Mouse (Mus musculus) lung, adult 18-20 months (tissue): ENCODE measurements at regions not wholly inside any gene's neighbourhood (a gene's known extent, or its start where the extent isn't known, plus 50 kb on each side); places are given as distances from the start of the nearest gene placed in this dataset.

Source experiments
- DNase-seq, 2 experiments: peaks; one replicate each; pipeline ENCODE4 v3.0.0; 2022; ENCODE audit warnings: mixed read lengths in 2 of 2

DNA sequence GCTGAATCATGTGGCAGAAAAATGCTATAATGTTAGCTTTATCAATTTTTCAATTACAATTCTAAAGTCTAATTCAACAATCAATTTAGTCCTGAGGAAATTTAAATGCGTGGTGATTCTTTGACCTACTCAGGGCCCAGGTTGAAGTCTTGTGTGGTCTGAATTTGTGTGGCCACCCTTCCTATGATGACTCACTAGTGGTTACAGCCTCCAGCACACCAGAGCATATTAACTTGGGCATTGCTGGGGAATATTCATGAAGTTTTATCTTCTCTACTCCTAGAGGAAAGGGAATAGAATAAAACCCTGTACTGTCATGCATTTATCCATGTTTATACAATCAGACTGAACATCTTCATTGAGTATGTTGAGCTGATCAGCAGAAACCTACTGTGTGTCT is 665.2 kb downstream of the Inhba start:
- no peak for DNase-seq

DNA sequence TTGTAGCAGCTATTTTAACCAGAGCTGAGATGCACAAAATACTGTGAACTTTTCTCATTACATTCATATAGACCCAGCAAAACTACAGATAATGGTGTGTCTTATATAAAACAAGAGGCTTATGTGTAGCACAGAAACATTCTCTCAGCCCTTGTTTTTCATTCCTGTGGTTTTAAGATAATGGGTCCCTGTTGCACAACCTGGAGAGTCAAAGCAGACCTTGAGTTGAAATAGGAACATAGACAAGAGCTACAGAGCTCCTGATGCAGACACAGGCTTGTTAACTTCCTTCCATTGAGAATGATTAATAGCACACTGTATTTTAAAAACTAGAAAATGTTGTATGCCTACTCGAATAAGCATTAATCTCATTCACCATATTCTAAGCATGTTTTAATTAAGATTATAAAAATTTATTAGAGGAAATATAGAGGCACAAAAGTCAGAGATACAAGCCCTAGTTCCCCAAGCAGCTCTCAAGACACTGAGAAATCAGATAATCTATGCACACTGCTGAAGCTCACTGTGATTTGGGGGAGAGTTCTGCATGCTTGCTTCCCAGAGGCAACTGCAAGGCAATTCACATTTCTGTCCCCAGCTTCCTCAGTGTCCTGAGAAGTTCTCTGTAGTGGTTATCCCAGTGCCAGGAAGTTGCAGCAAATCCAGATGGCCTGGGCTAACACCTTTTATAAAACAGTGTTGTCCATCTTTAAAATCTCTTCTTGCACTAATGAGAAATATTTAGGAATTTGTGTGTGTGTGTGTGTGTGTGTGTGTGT is 666.8 kb downstream of the Inhba start:
- no peak for DNase-seq

DNA sequence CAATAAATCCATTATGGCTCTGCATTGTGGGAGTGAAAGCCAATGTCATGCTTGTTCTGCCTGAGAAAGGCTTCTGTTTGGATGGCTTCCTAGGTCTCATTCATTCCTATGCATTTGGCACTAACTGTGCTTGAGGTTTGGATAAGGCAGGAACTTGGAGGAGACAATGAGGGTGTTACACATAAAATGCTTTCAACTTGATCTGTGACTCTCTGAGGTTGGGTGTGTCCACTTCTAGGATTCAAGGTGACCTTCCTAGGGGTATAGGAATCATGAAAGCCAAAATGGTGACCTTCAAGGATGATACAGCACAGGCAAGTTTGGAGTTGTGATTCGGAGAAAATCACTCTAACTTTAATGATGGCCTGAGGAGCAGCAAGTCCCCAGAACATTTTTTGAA is 682.5 kb downstream of the Inhba start:
- DNase-seq: no peak

DNA sequence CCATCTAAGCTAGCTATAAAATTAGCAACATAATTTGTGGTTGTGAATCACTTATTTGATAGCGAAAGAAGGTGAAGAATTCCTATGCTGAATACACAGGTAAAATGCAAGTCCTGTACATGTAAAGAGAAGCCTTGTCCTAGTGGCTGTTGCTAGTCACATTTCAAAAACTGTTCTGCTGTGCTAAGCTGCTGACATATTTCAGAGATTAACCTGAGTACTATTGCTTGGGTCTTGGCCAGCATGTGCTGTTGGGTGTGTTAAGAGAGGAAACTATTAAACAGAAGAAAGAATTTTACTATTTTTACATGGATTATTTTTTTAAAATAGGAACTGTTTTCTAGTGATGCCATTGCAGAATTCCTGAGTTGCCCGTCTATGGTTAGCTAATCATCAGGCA is 689.3 kb downstream of the Inhba start:
- no peak for DNase-seq

DNA sequence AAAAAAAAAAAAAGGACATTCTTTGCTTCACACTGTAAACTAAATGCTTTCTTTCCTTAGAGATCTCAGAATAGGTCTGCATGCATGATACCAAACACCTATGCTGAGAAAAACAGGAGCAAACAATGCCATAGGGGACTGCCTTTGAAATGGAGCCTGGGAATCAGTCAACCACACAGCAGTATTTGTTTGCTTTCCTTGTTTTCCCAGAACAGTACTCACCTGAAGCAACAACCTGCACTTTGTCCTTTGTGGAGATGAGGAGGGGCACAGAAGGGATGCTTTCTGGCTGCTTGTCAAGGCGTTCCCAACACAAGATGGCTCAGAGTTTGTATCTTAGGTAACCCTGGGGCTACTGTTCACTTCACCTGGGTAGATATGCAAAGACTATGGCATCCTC is 690.5 kb downstream of the Inhba start:
- no peak for DNase-seq

DNA sequence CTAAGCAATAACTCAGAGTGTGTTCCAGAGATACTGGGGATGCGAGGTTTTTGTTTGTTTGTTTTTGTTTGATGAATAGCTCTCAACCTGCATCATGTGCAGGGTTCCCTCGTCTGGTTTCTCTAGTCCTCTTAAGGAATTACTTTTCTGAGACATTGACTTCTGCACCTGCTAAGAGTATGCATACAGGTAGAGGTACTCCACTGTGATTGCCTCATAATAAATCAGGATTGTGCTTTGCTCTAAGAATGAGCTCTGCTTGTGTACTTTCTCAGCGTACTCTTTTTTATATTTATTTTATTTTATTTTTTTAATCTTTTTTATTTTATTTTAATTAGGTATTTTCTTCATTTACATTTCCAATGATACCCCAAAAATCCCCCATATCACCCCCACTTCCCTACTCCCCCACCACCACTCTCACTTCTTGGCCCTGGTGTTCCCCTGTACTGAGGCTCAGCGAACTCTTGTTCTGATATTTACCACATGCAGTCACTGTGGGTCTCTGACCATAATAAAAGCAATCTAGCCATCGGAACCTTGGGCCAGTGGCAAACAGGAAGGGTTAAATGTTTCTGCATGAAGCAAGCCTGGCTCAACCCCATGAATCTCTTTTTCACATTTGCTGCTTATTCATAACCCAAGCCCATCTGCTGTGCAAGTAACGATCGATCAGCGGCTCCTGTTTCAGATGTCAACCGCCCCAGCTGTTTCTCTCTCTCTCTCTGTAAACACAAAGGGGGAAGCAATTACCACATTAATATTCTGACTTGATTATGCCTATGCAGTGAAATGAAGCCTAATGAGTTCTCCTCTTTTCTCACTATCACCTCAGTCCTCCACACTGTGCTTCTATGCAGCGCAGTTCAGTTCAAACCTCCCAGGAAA is 693.8 kb downstream of the Inhba start:
- no peak for DNase-seq

DNA sequence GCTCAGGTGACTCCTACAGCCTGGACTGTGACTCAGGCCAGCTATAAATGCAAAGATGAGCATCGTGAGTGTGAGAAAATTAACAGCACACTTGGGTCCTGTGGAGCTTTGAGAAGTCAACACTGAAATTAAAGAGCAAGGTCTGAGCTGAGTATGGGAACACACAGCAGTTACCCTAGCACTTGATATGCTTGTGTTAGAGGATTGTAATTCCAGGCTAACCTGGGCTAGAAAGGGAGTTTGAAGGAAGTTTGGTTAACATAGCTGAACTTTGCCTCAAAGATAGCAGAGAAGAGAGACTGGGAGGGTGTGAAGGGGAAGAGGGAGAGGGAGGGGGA is 694.4 kb downstream of the Inhba start:
- no peak for DNase-seq

DNA sequence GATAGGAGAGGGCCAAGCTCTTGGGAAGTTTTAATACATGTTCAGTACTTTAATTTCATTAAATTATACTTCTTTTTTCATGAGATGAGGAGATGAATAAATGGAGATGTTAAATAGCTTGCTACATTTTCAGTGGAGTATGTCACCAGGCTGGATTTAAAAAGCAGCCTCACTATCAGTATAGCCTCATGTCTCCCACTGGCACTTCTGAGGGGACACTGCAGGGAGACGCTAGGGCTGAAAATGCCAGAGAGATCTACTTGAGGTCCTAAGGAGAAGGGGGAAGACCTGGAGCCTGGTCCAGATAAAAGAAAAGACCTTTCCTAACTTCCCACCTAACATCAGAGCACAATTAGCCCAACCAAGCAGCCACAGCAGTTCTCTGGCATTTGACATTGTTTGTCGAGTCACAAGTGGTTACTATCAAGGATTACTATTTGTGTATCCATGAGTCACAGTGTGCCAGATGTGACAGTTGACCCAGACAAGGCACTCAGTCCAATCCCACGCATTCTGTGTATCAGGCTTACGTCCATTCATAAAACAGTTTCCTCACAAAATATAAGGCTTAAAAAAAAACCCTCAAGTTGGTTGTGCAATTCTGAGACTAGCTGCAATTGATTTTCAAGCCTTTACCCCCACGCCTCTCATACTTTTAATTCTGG is 703.8 kb downstream of the Inhba start:
- peak; percentile 4 to 16 for DNase-seq

DNA sequence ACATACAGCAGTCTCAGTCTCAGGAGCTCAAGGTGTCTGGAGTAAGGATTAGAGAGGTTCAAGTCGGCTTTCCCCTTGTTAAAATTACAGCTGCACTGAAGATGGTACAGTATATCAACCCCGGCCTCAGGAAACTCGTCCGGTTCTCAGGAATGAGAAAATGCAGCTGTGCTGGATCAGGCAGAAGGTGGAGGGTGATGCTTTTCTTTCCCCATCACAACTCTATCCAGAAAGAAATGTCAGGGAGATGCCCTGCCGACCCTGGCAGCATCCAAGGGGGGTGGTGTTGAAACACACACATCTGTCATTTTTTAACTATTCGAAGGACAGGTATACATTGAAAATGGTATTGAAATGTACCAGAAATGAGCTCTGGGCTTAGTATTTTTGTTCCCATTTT is 704.7 kb downstream of the Inhba start:
- DNase-seq: no peak

DNA sequence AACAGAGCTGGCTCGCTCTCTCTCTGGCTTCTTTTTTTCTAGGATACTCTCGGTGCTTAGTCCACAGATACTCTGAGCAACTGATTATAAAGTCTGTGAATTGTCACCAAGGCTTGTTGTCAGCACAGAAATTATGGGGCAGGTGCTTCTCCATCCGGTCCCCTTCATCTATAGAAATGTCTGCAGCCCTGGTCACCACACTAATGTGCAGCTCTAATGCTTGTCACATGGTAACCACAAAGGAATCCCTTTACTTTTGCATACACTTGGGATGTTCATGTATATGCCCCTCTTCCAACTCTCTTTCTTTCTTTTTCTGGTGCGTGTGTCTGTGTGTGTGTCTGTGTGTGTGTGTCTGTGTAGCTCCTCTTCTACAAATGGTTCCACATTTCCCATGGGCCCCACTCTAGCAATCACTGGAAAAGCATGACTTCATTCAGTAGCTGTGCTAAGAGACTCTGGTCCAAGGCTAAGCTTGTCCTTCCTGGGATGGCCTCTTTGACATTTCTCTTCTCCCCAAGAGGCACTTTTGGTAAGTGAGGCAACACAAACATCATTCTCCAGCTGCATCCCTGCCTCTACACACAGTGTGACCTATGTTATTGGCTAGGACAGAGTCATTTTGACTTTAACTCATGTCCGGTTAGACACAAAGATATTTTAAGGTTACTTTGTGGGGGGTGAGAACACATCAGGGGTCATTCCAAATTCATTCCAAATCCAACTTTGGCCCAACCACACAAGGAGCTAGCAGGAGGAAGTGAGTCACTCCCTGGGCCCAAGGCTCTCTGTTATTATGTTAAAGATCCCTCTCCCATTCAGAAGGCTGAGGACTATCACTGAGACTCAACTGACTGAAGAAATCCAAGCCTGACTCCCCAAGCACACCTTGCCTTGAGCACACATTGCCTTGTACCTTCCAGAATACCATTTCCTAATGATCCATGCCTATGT is 705.4 kb downstream of the Inhba start:
- DNase-seq: no peak

DNA sequence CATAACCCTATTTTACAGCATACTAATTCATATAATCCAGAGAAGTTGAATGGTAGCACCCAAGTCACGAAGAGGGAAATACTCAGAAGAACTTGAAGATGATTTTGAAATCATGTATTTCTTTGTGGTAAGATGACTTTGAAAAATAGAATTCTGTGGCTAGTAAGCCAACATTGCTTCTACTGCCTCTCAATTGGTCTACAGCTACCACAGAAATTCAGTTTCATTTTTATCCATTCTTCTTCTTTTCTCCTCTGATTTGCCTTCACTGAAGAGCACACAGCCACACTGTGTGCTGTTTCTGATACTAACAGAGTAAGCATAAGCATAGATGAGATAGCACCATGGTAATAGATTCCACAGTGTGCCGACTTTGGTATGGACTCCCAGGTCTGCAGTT is 708.4 kb downstream of the Inhba start:
- no peak for DNase-seq

DNA sequence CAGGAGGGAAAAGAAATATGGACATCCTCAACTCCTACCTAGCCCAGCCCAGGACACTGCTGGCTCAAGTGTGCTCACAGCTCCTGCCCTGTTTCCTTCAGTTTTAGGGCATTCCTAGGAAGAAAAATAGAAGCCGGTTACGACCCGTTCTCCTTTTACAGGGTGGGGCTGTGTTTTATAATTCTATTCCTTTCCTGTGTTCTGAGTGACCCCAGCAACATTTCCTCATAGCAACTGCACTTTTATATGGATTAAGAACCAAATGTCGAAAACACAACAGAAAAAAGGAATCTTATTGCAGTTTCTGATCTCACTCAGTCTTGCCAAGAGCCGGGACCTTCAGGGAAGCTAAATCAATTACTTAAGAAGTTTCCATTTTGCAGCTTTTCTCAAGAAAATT is 713.7 kb downstream of the Inhba start:
- no peak for DNase-seq

DNA sequence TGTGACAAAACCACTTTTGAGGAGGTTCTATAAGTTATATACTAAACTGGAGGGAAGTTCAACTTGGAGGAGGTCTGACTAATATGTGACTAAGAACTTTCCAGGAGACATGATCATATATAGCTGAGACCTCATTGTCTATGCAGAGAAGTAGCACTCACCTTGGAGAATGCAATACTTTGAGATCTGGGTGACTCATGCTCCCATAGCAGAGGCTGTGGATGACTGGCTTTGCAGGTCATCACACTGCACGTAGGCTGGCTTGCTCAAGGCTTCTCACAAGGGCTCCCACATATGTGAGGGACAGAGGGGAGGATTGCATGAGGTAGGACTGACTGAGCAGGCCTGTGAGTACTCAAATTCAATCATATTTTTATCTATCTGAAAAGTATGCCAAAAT is 726.7 kb downstream of the Inhba start:
- no peak for DNase-seq

DNA sequence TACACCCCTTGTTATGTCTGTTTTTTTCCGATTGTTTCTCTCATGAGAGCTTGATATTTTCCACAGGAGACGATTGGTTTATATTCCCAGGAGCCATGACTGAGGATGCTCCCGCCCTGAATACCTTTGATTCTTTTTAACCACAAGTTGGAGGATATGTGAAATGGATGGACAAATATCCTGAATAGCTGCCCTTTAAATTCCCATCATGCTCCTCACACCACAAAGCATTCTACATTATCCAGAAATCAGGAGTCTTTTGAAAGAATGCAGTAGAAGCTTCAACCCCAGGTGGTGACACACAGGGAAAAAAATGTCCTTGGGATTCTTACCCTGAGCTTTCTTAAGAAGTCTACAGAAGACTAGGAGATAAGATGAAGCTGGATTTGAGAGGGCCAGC is 727.9 kb downstream of the Inhba start:
- no peak for DNase-seq

DNA sequence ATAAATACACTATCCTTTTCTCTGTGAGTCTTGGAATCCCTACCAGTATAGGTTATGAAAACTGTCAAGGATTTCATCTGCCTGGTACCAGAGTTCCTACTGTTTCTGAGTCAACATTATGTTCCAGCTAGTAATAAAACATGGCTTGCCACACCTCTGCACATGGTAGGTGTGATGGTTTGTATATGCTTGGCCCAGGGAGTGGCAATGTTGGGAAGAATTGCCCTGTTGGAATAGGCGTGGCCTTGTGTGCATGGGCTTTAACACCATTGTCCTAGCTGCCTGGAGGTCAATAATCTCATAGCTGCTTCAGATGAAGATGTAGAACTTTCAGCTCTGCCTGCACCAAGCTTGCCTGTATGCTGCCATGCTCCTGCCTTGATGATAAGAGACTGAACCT is 732.6 kb downstream of the Inhba start:
- no peak for DNase-seq

DNA sequence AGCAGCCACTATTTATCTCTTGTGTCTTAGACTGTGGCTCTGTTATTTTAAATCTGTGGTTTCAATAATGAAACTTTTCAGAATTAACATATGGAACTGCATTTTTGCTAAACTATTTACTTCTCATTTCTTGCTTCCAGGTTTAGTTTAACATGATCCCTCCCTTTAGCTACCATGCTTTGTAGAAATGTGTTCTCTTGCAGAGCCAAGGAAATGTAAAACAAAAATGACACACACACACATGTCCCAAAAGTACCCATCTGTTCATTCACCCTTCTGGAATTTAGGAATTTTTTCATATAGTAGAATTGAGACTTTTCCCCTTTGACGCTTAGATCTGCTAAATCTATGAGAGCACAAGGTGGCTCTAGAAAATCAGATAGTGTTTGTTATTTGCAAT is 734.0 kb downstream of the Inhba start:
- DNase-seq: no peak

DNA sequence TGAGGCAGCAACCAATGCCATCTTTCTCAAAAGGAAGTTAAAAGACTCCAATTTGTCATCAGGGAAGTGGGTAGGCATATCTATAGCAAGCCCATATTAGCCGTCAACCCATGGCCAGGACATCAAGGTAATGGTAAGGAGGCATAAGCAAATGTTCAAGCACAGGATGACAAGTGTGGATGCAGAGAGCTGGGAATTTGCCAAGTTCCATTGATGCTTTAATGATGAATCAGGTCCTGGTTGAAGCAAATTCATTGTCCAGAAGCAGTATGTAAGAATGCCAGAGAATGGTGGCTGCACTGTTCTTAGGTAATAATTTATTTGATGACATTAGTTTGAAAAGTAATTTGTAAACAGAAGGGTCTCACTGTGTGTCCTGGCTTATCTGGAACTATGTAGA is 734.8 kb downstream of the Inhba start:
- no peak for DNase-seq

DNA sequence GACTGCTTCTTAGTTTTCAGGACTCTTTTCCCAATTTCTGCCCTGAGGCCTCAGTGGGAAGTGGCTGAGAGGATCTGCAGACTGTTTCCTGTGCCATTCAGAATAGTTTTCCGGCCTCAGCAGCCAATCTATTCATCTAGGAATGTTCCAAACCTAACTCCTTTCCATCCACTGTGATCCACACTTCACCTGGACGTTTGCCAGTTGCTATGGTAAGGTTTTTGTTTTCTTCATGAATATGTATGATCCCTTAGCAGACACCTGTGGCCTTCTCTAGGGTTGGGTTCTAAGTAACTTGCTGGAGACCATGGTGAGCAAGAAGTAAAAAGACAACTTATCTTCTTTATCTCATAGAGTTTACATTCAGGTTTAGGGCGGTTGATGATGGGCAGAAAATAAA is 744.6 kb downstream of the Inhba start:
- no peak for DNase-seq

DNA sequence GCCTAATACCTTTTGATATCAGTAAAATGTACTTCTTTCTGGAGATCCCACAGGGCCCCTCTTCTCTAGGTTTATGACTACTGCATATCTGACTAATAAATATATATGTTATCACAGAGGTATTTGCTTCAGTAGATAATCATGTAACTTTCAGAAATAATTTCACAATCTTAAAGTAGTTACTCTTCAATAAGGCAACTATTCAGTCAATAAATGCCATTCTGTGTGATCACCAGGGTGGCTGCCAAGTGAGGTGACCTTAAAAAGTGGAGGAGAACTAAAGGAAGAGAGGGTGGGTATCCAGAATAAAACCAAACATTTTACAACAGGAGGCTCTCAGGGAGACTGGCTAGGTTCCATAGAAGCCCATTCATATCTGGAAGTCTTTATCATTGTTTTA is 748.4 kb downstream of the Inhba start:
- no peak for DNase-seq

DNA sequence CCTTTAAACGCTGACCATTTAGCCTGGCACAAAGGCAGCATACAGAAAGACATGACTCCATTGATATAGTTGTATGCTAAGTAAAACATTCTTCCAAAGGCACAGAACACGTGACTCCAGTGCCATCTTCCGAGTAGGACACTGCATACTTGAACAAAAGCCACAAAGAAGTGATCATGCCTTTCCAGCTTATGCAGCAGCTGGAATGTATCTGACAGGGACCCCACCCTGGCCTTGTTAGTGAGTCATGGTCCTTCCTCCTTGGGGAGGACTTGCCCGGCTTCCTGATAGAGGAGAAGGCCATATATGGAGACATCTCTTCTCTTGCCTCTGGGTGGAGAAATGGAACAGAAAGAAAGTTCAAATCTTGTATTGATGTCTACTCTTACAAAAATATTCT is 749.8 kb downstream of the Inhba start:
- DNase-seq: peak; percentile 2 to 3

DNA sequence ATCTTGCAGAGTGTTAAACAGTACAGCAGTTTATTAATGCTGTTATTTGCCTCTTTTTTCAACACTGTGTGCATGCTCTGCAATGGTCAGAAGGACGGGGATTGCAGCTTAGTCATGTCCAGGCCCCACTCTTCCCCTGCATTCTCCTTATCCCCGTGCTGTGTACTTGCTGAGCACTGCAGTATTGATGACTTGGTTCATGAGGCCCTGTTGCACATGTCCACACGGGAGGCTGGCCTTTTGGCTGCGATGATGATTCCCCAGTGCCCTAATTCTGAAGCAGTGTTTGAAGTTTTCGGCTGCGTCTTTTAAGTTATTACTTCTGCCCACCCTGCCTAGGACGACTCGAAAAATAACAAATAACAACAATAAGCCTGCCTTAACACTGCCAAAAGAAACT is 750.7 kb downstream of the Inhba start:
- DNase-seq: no peak

DNA sequence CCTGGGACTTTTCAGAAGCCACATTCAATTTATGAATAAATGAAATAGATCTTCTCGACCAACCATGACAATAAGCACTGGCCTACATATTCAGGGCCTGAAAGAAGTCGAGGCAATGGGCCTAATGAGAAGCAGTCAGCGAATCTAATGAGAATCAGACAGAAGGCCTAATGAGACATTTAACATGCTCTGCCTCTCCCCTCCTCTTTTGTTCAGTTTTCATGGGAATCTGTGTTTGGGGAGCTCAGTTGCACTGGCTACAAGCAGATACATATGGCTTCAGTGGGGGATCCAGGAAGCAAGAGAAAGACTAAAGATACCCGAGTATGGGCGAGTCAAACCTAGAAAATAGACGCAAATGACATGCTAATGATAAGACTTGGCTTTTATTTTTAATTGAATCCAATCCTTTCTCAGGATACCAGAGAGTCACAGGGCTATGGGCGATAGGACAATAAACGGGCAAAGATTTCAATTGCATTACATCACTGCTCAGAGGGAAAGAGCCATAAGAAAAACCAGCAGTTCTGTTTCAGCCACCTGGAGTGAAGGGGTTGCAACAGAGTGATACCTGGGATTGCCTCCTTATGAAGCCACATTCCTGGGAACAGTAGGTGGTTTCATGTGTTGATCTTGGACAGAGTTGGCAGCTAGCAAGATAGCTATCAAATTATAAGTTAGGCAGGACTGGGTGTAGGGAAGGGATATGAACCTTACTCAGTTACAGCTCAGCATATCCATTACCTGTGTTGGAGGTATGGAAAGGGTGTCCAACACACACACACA is 751.3 kb downstream of the Inhba start:
- DNase-seq: peak in 1 of 2 experiments; percentile 2
